Mouse (Mus musculus) olfactory bulb, adult 2 months (tissue): Measurements from ENCODE around the gene Rft1.

Experiments
- CTCF ChIP-seq: fragments of 200-500 bp; IDR thresholded peaks from 2 replicates; pipeline ENCODE4 v1.5.1; 2012; ENCODE audit warnings: low read depth, mild to moderate bottlenecking, low read length, moderate library complexity; ENCODE audit not compliant: insufficient read depth
- POLR2A ChIP-seq: fragments of 200-500 bp; IDR thresholded peaks from 2 replicates; pipeline ENCODE4 v1.6.1; 2012; ENCODE audit warnings: mild to moderate bottlenecking, low read depth, low read length, moderate library complexity; ENCODE audit not compliant: insufficient read depth

DNA sequence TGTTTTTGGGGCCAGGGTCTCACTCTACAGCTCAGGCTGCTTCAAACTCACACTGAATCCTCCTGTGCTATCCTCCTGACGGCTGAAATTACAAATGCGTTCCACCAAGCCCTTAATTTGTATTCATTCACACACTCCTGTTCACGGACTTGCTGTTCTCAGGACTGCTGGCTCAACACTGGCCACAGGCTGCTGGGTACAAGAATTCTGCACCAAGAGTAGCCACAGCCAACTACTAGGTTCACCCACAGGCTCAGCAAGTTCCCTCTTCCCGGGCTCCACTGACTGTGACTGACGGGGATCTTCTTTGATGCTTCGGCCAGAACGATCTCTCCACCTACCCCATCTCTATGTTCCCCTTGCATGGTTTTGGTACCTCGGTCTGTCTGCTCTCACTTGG lies 4.4 kb upstream of the Rft1 start:
- no peak for TF ChIP-seq POLR2A
- no peak for TF ChIP-seq CTCF
